Mouse (Mus musculus) lung, postnatal 0 days (tissue): ENCODE results near the gene Mgea5.

Experiments
- CTCF ChIP-seq: IDR thresholded peaks from 2 replicates; pipeline ENCODE4 v1.5.1; 2016; ENCODE audit warnings: antibody characterized with exemption, mild to moderate bottlenecking
- EP300 ChIP-seq: IDR thresholded peaks from 2 replicates; pipeline ENCODE4 v1.6.1; 2016; ENCODE audit warnings: antibody characterized with exemption, mild to moderate bottlenecking, control low read depth

- TF ChIP-seq CTCF (peak; percentile 89), EP300 (peak; percentile 25; the same call in 1 of the 2 replicates)
These were observed 36.4 kb downstream of the Mgea5 start for GRCm38 (mm10) chr19:45747028-45747867.
